Mouse (Mus musculus) lung, postnatal 25 days (tissue): ENCODE data around the gene Uts2.
A peak's percentile ranks its signal among the peaks of the same experiment; 100 is the strongest.

Source experiments
- DNase-seq: peaks from one replicate; pipeline ENCODE4 v3.0.0; 2022; ENCODE audit warnings: low spot score

Uts2 gene

DNA sequence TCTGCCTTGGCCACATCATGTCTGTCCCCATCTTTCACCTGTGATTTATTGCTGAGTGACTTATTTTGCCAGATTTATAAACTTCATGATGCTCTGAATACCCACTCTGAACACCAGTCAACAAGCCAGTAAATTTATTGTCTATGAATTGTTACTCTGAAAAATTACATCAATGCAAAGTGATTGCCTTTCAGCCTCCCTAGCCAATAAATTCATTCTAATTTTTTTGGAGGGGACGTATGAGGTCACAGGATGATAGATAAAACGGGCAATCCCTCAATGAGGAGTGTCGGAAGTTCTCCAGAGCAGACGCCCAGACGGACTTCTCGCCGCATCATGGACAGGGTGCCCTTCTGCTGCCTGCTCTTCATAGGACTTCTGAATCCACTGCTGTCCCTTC lies at the start of gene Uts2:
TSS of gene Uts2 (plus strand) at position 301 of the 400 bp plus-strand sequence.
- DNase-seq: no peak

DNA sequence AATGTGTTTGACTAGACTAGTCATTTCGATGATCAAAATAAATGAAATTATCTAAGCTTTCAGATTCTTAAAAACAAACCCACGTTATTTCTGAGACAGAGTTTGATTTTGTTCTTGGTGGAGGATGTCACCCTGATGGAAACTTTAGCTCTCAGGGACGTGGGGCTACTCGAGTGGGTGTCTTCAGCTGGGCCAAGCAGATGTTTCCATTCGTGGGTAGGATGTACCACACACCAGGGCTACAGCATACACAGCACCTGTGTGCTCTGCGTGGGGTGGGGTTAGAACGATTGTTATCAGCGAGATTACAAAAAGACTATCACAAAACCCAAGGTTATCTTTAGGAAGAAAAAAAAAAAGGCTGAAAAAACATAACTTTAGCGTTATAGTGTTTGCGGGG lies 45.9 kb upstream of the Uts2 start:
- DNase-seq: no peak

- no peak for DNase-seq
These were observed 40.4 kb upstream of the Uts2 start for GRCm38 (mm10) chr4:150956369-150957105.

DNA sequence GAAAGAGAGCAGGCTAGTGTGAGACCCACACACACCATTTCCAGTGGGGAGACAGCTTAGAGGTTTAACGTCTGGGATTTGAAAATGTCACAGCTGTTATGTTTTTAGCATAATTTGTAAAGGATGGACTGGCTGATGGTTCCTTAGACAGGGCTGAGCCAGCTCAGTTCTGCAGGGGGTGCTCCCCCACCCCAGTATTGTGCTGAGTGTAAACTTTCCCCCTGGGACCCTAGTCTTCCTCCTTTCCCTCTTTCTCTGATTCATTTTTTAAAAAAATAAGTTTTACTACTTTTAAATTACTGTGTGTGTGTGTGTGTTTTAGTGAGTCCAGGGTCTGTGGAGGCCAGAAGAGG lies 39.8 kb upstream of the Uts2 start:
- DNase-seq: no peak

GRCm38 (mm10) chr4:150958536-150958935 lies 38.4 kb upstream of the Uts2 start:
- DNase-seq: no peak

DNA sequence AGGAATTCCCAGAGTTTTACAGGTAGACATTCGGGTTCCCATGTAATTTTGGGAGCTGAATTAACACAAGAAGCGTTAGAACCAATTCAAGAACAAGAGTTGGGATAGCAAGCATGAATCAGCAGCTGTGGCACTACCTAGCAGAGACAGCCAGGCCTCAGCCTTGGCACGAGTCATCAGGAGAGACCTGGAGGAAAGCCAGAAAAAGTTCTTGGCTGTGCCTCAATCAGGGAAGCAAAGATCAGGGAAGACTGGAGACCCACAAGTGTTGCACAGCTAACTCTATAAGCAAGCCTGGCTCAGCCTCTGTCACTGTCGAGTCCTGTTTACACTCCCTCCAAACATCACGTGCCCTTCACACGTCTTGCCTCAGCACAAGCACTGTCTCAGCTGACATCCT lies 34.7 kb upstream of the Uts2 start:
- DNase-seq: peak; percentile 41

- no peak for DNase-seq
These were observed 33.2 kb upstream of the Uts2 start for GRCm38 (mm10) chr4:150963711-150964110.

- DNase-seq: peak; percentile 87
These were observed 32.0 kb upstream of the Uts2 start for GRCm38 (mm10) chr4:150964635-150965554.

GRCm38 (mm10) chr4:150965555-150965951 lies 31.3 kb upstream of the Uts2 start:
- DNase-seq: no peak

- peak; percentile 50 for DNase-seq
These were observed 30.3 kb upstream of the Uts2 start for GRCm38 (mm10) chr4:150966556-150966955.

- no peak for DNase-seq
These were observed 27.9 kb upstream of the Uts2 start for GRCm38 (mm10) chr4:150968956-150969355.

DNA sequence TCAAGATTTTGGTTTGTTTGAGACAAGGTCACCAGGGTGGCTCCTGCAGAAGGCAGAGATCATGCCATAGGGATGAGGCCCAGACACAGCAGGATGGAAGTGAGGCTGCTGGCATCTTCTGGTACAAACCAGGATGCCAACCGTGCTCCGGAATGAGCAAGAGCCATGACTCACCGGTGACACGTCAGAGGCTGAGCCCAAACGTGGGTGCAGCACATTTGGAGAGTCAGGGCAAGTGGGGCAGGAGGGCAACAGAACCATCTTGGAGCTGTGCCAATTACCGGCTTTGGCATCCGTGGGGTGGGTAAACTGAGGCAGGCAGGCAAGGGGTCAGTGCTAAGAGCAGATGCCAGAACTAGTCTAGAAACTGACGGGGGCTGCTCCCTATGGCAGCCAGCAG lies 23.6 kb upstream of the Uts2 start:
- no peak for DNase-seq

DNA sequence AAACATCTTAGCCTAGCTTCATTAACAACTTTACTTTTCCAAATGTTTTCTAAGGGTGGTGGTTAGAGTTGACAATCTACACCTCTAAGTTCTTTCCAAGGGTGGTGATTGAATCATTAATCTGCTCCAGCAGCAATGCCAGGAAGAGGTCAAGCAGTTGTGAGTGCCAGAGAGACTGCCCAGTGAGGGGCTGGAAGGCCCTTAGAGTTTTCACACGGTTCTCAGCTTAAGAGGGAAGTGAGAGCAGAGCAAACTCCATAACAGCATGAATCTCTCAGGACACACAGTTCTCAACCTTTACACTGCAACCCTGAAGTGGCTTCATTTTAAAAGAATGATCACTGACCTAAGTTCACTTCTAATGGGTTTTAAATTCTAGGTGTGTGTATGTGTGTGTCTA lies 21.8 kb upstream of the Uts2 start:
- peak; percentile 68 for DNase-seq

- no peak for DNase-seq
These were observed 18.6 kb upstream of the Uts2 start for GRCm38 (mm10) chr4:150978156-150978910.

DNA sequence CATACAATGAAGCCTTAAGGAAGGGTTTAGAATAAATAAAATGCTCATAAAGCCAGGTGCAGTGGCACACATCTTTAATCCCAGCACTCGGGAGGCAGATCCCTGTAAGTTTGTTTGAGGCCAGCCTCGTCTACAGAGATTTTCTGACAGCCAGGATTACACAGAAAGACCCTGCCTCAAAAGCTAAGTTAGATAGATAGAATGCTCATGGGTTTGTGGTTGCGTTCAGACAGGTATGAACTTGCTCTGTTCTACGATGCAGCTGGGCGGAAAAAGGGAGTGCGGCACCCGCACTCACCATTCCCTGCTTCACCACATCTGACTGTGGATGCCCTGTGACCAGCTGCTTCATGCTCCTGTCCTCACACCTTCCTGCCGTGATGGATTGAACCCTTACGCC lies 17.4 kb upstream of the Uts2 start:
- no peak for DNase-seq

DNA sequence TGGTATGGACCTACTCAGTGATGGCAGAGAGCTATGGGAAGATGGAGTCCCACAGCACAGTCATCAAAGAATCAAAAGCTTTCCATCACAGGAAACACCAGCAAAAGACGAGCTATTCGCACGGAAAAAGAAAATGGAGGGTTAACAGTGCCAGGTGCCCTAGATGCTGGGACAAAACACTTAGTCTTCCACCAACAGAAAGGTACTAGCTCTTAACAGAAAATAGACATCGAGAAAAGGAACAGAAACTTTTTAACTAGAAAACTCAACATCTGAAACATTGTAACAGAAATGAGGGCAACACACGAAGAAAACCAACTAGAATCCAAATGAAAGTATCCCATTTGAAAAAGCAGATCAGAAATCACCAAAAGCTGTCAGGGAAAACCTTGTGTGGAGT lies 16.7 kb upstream of the Uts2 start:
- no peak for DNase-seq

DNA sequence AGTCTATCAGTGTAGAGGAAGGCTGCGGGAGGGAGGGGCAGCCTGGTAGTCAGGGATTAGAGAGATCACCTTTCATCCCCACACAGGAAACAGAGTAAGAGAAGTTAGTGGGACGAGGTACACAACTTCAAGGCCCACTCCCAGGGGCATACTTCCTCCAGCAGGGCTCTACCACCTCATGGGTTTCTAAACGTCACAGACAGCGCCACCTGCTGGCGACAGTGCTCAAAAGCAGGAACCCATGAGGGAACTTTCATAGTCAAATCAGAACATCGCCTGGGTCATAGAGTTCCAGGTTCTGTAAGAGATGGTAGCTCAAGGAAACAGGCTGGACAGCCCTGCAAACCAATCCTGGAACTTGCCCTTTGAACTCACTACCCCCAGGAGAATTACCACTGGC lies 6.7 kb upstream of the Uts2 start:
- DNase-seq: no peak

GRCm38 (mm10) chr4:150998626-150999025 lies 1.7 kb downstream of the Uts2 start:
- DNase-seq: no peak

GRCm38 (mm10) chr4:151001397-151001796 lies 4.5 kb downstream of the Uts2 start:
- DNase-seq: no peak

- DNase-seq: no peak
These were observed 8.9 kb downstream of the Uts2 start for GRCm38 (mm10) chr4:151005656-151006318.

DNA sequence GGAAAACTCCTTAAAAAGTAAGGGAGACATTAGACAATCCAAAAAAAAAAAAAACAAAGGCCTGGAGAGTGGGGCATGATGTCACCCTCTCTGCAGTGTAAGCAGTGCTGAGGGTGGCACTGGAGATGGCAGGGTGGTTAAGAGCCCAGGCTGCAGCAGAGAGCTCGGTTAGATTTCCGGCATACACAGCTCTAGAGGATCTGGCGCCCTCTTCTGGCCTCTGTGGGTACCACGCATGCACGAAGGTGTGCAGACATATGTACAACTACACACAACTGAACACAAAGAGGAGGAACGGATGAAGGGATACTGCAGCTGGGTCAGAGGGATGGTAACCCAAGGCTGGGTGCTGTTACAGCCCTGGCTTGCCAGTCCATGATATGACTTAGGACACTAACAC lies 10.0 kb downstream of the Uts2 start:
- DNase-seq: peak; percentile 24

DNA sequence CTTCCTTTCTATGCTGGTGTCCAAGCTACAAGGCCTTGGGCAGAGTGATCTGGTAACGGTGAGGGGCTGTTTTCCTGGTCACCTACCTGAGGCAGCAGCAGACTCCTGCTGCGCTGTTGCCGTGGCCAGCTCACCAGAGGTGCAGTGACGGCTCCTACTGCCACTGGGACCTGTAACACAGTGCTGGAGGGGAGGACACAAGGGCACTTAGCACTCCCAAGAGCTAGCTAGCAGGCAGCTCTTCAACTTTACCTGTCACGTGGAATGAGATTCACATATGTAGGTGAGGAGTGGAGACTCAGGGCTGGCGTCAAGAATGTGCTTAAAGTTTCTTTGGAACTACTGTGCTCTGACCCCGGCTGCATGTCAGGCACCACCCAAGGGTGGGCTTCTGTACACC lies 13.4 kb downstream of the Uts2 start:
- DNase-seq: peak; percentile 56
